Comparison of ENCODE assay signal across 20 mouse cellular contexts in the genomic region with DNA sequence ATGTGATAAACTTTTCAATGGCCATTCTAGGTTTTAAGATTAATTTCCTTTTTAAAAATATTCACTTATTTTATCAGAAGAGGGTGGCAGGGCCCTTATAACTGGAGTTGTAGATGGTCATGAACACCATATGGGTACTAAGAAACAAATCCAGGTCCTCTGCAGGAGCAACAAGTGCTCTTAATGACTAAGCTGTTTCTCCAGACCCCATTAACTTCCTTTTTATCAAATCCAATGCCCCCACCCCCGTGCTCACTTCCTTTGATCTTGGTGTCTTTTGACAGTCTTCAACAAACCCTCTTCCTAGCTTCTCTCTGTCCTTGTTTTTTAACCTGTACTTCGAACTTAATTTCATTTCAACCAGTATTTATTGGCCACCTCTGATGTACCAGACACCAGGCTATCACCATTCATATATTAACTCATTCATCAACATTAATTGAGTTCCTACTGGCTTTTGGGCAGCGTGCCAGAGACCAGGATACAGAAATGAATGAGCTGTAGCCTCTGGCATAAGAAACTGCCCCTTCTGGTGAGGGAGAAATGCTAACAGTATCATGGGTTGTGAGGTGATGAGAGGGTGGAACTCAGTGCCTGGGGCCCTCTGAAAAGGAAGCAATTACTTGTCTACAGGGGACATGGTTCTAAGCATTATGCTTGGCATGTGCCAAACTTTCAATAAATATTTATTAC. TPM values are rescaled to one million over a fixed set of nuclear protein-coding genes. Genes with fewer than 3 reads are reported as not detected.
DNase-seq lines count a peak whose midpoint lies in the region; ATAC-seq and TF ChIP-seq lines count a peak whose summit lies in the region.
"Had no signal": no experiment of that assay in that cellular context is flagged by ENCODE, and none has a peak within 500 bp of the region (broad histone marks: within the 10 kb centered on the region; RNA-seq: fewer than 3 reads in every experiment).

No protein-coding gene starts in this region.

- H3K4me2 ChIP-seq in forebrain, embryonic 12.5 days, result no peak overlapping the region
- H3K4me2 ChIP-seq in forebrain, postnatal 0 days (ENCODE audit: low read depth), result no peak overlapping the region
- no peak overlapping the region for H3K4me2 ChIP-seq in midbrain, embryonic 14.5 days (ENCODE audit: low read length)
- no peak overlapping the region for H3K4me2 ChIP-seq in midbrain, embryonic 11.5 days
- no peak overlapping the region for H3K4me2 ChIP-seq in hindbrain, postnatal 0 days (ENCODE audit: low read depth, low read length)
- H3K4me2 ChIP-seq: embryonic facial prominence, embryonic 15.5 days; heart, embryonic 13.5 days; liver, embryonic 12.5 days; lung, embryonic 15.5 days had no signal

- no peaks in the 10 kb centered on the region for H3K36me3 ChIP-seq in forebrain, embryonic 12.5 days (replicated peaks)
- H3K36me3 ChIP-seq in forebrain, postnatal 0 days (ENCODE audit: insufficient read depth), result no peaks in the 10 kb centered on the region
- H3K36me3 ChIP-seq in midbrain, embryonic 14.5 days (ENCODE audit: control insufficient read depth, insufficient read depth, low read length), result no peaks in the 10 kb centered on the region
- H3K36me3 ChIP-seq in midbrain, embryonic 11.5 days (ENCODE audit: control insufficient read depth, insufficient read depth, low read length), result no peaks in the 10 kb centered on the region
- no peaks in the 10 kb centered on the region for H3K36me3 ChIP-seq in hindbrain, postnatal 0 days (ENCODE audit: insufficient read depth, low read length)
- H3K36me3 ChIP-seq: embryonic facial prominence, embryonic 15.5 days; heart, embryonic 13.5 days; liver, embryonic 12.5 days; lung, embryonic 15.5 days had no signal

- no peaks in the 10 kb centered on the region for H3K4me1 ChIP-seq in forebrain, embryonic 12.5 days
- no peaks in the 10 kb centered on the region for H3K4me1 ChIP-seq in forebrain, postnatal 0 days (ENCODE audit: insufficient read depth)
- H3K4me1 ChIP-seq in midbrain, embryonic 14.5 days (ENCODE audit: control insufficient read depth, insufficient read depth, low read length), result no peaks in the 10 kb centered on the region
- no peaks in the 10 kb centered on the region for H3K4me1 ChIP-seq in midbrain, embryonic 11.5 days (ENCODE audit: control insufficient read depth, insufficient read depth, low read length)
- no peaks in the 10 kb centered on the region; the same call in 1 of the 2 replicates for H3K4me1 ChIP-seq in hindbrain, postnatal 0 days (ENCODE audit: insufficient read depth, low read length)
- H3K4me1 ChIP-seq: embryonic facial prominence, embryonic 15.5 days; lung, embryonic 15.5 days had no signal

- no peak overlapping the region for H3K27ac ChIP-seq in forebrain, embryonic 12.5 days
- no peak overlapping the region for H3K27ac ChIP-seq in forebrain, postnatal 0 days (ENCODE audit: low read depth, low read length)
- H3K27ac ChIP-seq in midbrain, embryonic 14.5 days (replicated peaks; ENCODE audit: low read depth, low read length), result no peak overlapping the region
- no peak overlapping the region for H3K27ac ChIP-seq in midbrain, embryonic 11.5 days (ENCODE audit: low read depth, low read length)
- no peak overlapping the region for H3K27ac ChIP-seq in hindbrain, postnatal 0 days
- H3K27ac ChIP-seq: embryonic facial prominence, embryonic 15.5 days; heart, embryonic 13.5 days; liver, embryonic 12.5 days; lung, embryonic 15.5 days; stomach, postnatal 0 days had no signal

- no peak overlapping the region for H3K4me3 ChIP-seq in forebrain, embryonic 12.5 days (replicated peaks)
- no peak overlapping the region for H3K4me3 ChIP-seq in forebrain, postnatal 0 days (ENCODE audit: low read depth, low read length)
- H3K4me3 ChIP-seq in midbrain, embryonic 14.5 days (replicated peaks; ENCODE audit: low read depth, low read length), result no peak overlapping the region
- no peak overlapping the region for H3K4me3 ChIP-seq in midbrain, embryonic 11.5 days (ENCODE audit: low read depth, low read length)
- no peak overlapping the region for H3K4me3 ChIP-seq in hindbrain, postnatal 0 days (ENCODE audit: low read length)
- H3K4me3 ChIP-seq: embryonic facial prominence, embryonic 15.5 days; heart, embryonic 13.5 days; liver, embryonic 12.5 days; lung, embryonic 15.5 days; megakaryocyte, embryonic 14.5 days had no signal

- WGBS in forebrain, embryonic 12.5 days, result 52% methylated on average over 3 of the region's 3 CpGs
- 24% methylated on average over 3 of the region's 3 CpGs for WGBS in forebrain, postnatal 0 days
- 60% methylated on average over 3 of the region's 3 CpGs for WGBS in midbrain, embryonic 14.5 days
- 58% methylated on average over 3 of the region's 3 CpGs for WGBS in midbrain, embryonic 11.5 days
- WGBS in hindbrain, postnatal 0 days, result 21% methylated on average over 3 of the region's 3 CpGs

- no peak overlapping the region for H3K9ac ChIP-seq in forebrain, embryonic 12.5 days
- no peak overlapping the region for H3K9ac ChIP-seq in forebrain, postnatal 0 days
- no peak overlapping the region for H3K9ac ChIP-seq in midbrain, embryonic 14.5 days (replicated peaks; ENCODE audit: low read length)
- no peak overlapping the region for H3K9ac ChIP-seq in midbrain, embryonic 11.5 days (ENCODE audit: low read length)
- H3K9ac ChIP-seq in hindbrain, postnatal 0 days (replicated peaks; ENCODE audit: low read length), result no peak overlapping the region
- H3K9ac ChIP-seq: embryonic facial prominence, embryonic 15.5 days; heart, embryonic 13.5 days; liver, embryonic 12.5 days; lung, embryonic 15.5 days had no signal

- H3K9me3 ChIP-seq in forebrain, embryonic 12.5 days, result no peaks in the 10 kb centered on the region
- no peaks in the 10 kb centered on the region for H3K9me3 ChIP-seq in forebrain, postnatal 0 days (ENCODE audit: low read length)
- no peaks in the 10 kb centered on the region for H3K9me3 ChIP-seq in midbrain, embryonic 14.5 days (ENCODE audit: control insufficient read depth, low read length)
- no peaks in the 10 kb centered on the region for H3K9me3 ChIP-seq in midbrain, embryonic 11.5 days (ENCODE audit: control insufficient read depth, low read length)
- H3K9me3 ChIP-seq in hindbrain, postnatal 0 days (ENCODE audit: low read length), result no peaks in the 10 kb centered on the region
- H3K9me3 ChIP-seq: embryonic facial prominence, embryonic 15.5 days; heart, embryonic 13.5 days; liver, embryonic 12.5 days; lung, embryonic 15.5 days; megakaryocyte, embryonic 14.5 days had no signal

- peak; percentile 58; the same call in 1 of the 2 replicates for ATAC-seq in forebrain, embryonic 12.5 days (ENCODE audit: low FRiP score)
- no peak for ATAC-seq in forebrain, postnatal 0 days
- ATAC-seq in midbrain, embryonic 14.5 days (ENCODE audit: low FRiP score, low TSS enrichment), result no peak; the same call in 1 of the 2 replicates
- no peak for ATAC-seq in midbrain, embryonic 11.5 days (ENCODE audit: low FRiP score)
- ATAC-seq in hindbrain, postnatal 0 days, result no peak
- ATAC-seq: liver, embryonic 12.5 days had no signal

- H3K27me3 ChIP-seq in forebrain, embryonic 12.5 days, result peaks cover 14% of the 10 kb centered on the region; the same call in 1 of the 2 replicates
- H3K27me3 ChIP-seq in forebrain, postnatal 0 days (ENCODE audit: insufficient read depth, low read length), result no peaks in the 10 kb centered on the region
- H3K27me3 ChIP-seq in midbrain, embryonic 14.5 days (ENCODE audit: control insufficient read depth, insufficient read depth, low read length), result no peaks in the 10 kb centered on the region
- H3K27me3 ChIP-seq in midbrain, embryonic 11.5 days (ENCODE audit: control insufficient read depth, insufficient read depth, low read length), result no peaks in the 10 kb centered on the region
- no peaks in the 10 kb centered on the region for H3K27me3 ChIP-seq in hindbrain, postnatal 0 days (ENCODE audit: insufficient read depth, low read length)
- H3K27me3 ChIP-seq: embryonic facial prominence, embryonic 15.5 days; heart, embryonic 13.5 days; lung, embryonic 15.5 days had no signal

- DNase-seq in forebrain, postnatal 0 days, result no peak
- peak; percentile 65 for DNase-seq in midbrain, embryonic 14.5 days
- DNase-seq in midbrain, embryonic 11.5 days (ENCODE audit: low spot score, missing footprints), result no peak
- DNase-seq in MN1 (ENCODE audit: low spot score), result peak; percentile 90
- peak; percentile 64 for DNase-seq in hindbrain, postnatal 0 days (ENCODE audit: low spot score)
- no peak for DNase-seq in right cerebral cortex, postnatal 25 days
- no peak for DNase-seq in frontal cortex, adult 2 months (ENCODE audit: extremely low spot score in 1 of 2, low spot score in 1 of 2)
- DNase-seq: cerebellum, adult 2 months; gastrocnemius, postnatal 36 days; heart, postnatal 4 days; kidney, adult 18-20 months; kidney, postnatal 25 days; thymus, postnatal 25 days had no signal

- TF ChIP-seq CTCF in forebrain, postnatal 0 days (IDR thresholded peaks at IDR 0.05; ENCODE audit: low read depth), result no peak
- no peak for TF ChIP-seq CTCF in hindbrain, postnatal 0 days (IDR thresholded peaks at IDR 0.05; ENCODE audit: low read depth)

RNA-seq across cellular contexts. Expression of a gene that starts 11.7 kb away (rescaled TPM):
- 15.3 and 17.3 TPM in 2 replicates for polyA plus RNA-seq in forebrain, embryonic 12.5 days (2016; fragmentation: Nextera tagmentation; extraction: Ambion mirVana)
- total RNA-seq in forebrain, postnatal 0 days (2014; rRNA removed), result 17.0 and 22.0 TPM in 2 replicates
- 4.0 and 5.5 TPM in 2 replicates for polyA plus RNA-seq in forebrain, postnatal 0 days (2015; fragmentation: Nextera tagmentation; extraction: Ambion mirVana)
- 9.1 and 10.3 TPM in 2 replicates for polyA plus RNA-seq in midbrain, embryonic 14.5 days (2014; fragmentation: Nextera tagmentation; extraction: Ambion mirVana)
- polyA plus RNA-seq in midbrain, embryonic 11.5 days (2014; fragmentation: Nextera tagmentation; extraction: Ambion mirVana), result 19.9 and 20.6 TPM in 2 replicates
- total RNA-seq in hindbrain, postnatal 0 days (2014; rRNA removed), result 20.0 and 20.9 TPM in 2 replicates
- 6.3 TPM in 2 replicates for polyA plus RNA-seq in hindbrain, postnatal 0 days (2015; fragmentation: Nextera tagmentation; extraction: Ambion mirVana)
- 5.3 and 5.9 TPM in 2 replicates for polyA plus RNA-seq in frontal cortex, adult 2 months (2012; rRNA removed)

RNA-seq across cellular contexts. Expression of a gene that starts 54.1 kb away (rescaled TPM):
- 3.3 and 3.6 TPM in 2 replicates for polyA plus RNA-seq in forebrain, embryonic 12.5 days (2016; fragmentation: Nextera tagmentation; extraction: Ambion mirVana)
- total RNA-seq in forebrain, postnatal 0 days (2014; rRNA removed), result 1.1 and 2.3 TPM in 2 replicates
- polyA plus RNA-seq in forebrain, postnatal 0 days (2015; fragmentation: Nextera tagmentation; extraction: Ambion mirVana), result 2.1 and 2.3 TPM in 2 replicates
- 1.6 and 2.3 TPM in 2 replicates for polyA plus RNA-seq in midbrain, embryonic 14.5 days (2014; fragmentation: Nextera tagmentation; extraction: Ambion mirVana)
- 1.8 and 2.2 TPM in 2 replicates for polyA plus RNA-seq in midbrain, embryonic 11.5 days (2014; fragmentation: Nextera tagmentation; extraction: Ambion mirVana)
- total RNA-seq in hindbrain, postnatal 0 days (2014; rRNA removed), result 2.4 and 2.9 TPM in 2 replicates
- 2.3 and 2.8 TPM in 2 replicates for polyA plus RNA-seq in hindbrain, postnatal 0 days (2015; fragmentation: Nextera tagmentation; extraction: Ambion mirVana)
- polyA plus RNA-seq in frontal cortex, adult 2 months (2012; rRNA removed), result 3.3 and 3.4 TPM in 2 replicates

Comparison
In these comparisons a context has a peak if more than half of its experiments do, and no peak if none do; other contexts are left out.
1. DNase-seq: peak in midbrain, embryonic 14.5 days (single experiment), MN1 (single experiment) and hindbrain, postnatal 0 days (single experiment); none in forebrain, postnatal 0 days (single experiment), midbrain, embryonic 11.5 days (single experiment), right cerebral cortex, postnatal 25 days (single experiment) and frontal cortex, adult 2 months (0 of 2).